Mouse (Mus musculus) lung, postnatal 4 days (tissue): Measurements from ENCODE around the gene Rftn1.
"Not testable (repeated sequence)": the region's sequence is repeated elsewhere in the genome, so short reads cannot be mapped to it uniquely, and the experiment has no call there.

Experiments
- DNase-seq, 2 experiments: peaks; one replicate each; pipeline ENCODE4 v3.0.0; 2021

Rftn1 gene

DNA sequence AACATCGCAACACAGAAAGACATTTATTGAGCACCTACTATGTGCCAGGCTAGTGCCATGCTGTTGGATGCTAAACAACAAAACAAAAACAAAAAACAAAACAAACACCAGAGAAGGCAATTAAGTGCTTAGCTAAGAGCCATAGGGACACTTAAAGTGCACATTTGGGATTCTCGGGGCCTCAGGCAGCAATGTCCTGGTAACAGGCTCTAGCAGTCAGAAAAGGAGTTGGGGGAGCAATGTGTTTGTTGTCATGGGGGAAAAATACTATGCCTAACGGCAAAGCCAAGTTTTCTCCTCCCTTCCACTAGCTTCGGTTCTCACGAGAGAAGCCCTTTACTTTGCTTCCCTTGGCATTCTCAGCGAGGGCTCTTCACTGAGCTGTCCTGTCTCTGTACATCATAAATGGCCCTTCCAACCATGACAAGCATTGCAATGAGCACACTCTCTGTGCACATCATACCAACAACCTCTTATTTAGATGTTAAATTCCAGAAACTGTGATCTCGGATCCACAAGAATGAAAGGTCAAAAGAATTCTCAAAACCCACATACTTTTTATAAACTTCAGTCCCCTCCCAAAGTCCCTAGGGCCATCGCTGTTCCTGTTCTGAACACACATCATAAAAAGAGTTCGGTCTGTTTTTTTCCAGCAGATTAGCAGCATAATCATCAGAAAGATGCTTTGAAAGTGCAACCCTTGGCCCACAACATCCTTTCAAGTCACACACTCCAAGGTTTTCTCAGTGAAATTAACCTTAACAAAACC, 63.2 kb downstream of the Rftn1 start:
- peak in 1 of 2 experiments; percentile 9 for DNase-seq

DNA sequence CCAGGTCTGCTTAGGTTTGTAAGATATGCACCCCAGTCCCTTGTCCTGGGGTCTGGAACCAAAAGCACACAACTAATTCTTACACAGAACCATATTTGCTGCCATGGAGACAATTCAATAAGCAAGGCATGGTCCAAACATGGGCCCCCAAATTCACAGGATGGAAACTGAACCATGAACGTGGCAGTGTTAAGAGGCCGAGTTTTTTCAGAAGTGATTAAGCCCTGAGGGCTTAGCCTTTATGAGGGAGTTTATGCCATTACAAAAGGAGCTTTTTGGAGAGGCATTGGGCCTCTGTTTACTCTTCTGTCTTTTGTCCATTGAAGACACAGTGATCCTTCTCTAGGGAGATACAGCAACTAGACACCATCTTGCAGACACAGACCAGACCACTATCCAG, 63.9 kb downstream of the Rftn1 start:
- DNase-seq = no peak

DNA sequence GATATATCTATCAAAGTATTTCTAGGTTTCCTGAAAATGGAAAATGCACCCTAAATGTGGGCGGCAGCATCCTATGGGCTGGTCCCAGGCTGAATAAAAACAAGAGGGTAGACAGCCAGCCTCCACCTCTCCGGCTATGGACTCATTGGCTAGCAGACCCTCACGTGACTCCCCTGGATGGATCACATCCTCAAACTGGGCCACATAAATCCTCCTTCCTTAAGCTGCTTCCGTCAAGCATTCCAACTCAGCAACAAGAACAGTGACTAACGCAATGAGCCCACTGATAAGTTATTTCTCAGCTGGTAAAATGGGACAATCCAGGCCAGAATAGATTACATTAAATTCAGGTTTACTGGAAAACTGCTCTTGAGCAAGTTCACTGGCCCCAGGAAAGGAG, 64.6 kb downstream of the Rftn1 start:
- peak in 1 of 2 experiments; percentile 11 for DNase-seq

DNA sequence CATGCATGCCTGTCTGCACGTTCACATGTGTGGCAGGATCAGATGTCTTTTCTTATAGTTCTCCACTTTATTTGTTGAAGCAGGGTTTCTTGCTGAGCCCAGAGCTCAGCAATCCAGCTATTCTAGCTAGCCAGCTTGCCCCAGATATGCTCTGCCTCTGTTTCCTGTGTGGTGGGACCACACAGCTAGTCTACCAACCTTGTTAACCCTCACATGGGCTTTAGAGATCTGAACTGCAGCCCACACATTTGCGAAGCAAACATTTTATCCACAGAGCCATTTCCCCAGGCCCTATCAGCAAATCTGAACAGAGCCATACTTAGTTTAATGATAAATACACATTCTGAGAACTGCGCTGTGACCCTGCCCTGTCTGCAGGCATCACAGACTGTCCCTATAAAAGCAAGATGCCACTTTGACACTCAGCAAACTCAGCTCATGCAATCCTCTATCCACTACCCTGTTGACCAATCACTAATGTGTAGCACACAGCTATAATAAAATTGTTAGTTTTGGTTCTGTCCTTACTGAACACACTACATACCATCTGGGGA, 65.2 kb downstream of the Rftn1 start:
- DNase-seq = peak in 1 of 2 experiments; percentile 10

DNA sequence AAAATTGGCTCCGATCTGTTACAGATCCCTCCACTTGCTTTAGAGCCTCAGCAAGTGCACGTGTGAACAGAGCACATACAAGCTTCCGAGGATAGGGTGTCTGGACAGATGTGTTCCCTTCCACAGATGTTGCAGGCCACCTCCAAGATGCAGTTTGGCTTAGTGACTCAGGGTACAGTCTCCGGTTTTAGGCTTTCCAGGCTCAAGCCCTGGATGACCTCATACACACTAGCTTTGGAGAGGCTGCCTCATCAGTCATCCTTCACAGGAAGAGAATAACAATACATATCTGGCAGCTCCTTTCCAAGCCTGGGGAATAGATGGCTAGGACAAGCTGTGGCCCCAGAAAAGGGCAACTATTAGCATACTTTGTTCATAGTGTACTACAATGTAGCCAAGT, 65.8 kb downstream of the Rftn1 start:
- DNase-seq = peak in 1 of 2 experiments; percentile 14

DNA sequence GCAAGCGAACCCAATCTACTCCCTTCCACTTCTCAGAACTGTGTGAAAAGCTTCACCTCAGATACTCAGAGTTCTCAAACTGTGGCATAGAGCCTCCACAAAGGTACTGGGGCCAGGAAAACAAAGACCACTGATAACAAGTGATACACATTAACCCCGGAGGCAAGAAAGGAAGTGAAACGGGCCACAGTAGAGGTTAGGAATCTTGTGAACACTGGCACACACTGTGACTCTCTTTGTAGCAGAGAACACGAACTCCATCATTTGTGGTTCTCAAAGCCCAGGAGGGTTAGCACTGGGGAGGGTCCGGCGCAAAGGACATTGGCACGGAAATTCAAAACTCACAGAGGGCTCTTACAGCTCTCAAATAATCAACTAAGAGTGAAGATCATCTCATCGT, 67.9 kb downstream of the Rftn1 start:
- no peak for DNase-seq

DNA sequence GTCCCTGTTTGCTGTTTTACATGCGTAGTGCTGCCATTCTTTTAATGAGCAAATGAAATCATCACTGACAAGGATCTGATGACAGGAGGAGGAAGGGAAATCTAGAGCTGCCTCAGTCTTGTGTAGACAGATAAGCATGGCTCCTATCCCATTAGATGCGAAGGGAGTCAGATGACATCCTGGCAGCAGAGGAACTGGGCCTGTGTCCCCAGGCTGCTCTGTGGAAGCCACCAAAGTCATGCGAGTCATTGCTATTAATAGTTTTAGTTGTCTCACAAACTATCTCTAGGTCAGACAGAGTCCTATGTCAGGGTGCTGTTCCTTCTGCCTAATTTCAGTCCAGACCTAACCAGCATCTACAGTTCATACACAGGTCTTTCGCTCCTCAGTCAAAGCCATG, 70.4 kb downstream of the Rftn1 start:
- no peak for DNase-seq

DNA sequence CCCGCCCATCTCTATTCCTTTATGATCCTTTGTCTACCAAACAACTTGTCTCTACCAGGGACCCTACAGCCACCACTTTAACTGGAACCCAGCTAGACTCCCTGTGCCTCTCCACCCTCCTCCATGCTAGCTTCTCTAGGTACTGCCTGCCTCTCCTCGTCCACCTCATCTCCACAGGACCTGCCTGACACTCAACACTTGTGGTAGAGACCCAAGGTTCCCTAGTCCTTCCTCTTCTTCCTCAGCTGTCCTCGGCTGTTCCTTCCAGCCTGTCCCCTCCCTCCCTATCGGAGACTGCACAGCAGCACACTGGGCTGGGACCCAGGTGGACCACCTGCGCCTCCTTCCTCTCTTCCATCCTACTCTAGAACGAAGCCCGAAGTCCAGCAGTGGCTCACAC, 73.0 kb downstream of the Rftn1 start:
- DNase-seq = no peak

DNA sequence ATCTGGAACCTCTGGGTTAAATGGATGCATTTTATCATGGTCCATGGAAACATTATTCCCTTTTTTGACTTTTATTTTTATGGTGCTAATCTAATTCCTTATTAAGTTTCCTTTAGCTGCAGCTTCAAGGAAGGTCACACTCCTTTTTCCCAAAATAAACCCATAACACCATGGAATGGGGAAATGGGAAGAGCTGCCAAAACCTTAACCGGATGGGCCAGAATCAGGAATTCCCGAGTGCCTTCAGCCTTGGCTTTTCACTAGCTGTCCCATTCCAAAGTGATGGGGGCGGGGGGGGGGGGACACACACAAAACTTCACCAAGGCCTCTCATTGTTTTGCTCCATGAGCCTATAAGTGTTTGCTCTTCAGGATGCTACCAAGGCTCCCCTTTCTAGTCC, 73.5 kb downstream of the Rftn1 start:
- DNase-seq = no peak

DNA sequence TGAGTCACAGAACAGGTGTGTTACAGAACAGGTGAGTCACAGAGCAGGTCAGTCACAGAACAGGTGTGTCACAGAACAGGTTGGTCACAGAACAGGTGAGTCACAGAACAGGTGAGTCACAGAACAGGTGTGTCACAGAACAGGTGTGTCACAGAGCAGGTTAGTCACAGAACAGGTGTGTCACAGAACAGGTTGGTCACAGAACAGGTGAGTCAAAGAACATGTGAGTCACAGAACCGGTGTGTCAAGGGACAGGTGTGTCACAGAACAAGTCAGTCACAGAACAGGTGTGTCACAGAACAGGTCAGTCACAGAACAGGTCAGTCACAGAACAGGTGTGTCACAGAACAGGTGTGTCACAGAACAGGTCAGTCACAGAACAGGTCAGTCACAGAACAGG, 74.1 kb downstream of the Rftn1 start:
- DNase-seq = not testable (repeated sequence)

DNA sequence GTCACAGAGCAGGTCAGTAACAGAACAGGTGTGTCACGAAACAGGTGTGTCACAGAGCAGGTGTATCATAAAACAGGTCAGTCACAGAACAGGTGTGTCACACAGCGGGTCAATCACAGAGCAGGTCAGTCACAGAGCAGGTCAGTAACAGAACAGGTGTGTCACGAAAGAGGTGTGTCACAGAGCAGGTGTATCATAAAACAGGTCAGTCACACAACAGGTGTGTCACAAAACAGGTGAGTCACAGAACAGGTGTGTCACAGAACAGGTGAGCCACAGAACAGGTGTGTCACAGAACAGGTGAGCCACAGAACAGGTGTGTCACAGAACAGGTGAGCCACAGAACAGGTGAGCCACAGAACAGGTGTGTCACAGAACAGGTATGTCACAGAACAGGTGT, 74.8 kb downstream of the Rftn1 start:
- not testable (repeated sequence) for DNase-seq

DNA sequence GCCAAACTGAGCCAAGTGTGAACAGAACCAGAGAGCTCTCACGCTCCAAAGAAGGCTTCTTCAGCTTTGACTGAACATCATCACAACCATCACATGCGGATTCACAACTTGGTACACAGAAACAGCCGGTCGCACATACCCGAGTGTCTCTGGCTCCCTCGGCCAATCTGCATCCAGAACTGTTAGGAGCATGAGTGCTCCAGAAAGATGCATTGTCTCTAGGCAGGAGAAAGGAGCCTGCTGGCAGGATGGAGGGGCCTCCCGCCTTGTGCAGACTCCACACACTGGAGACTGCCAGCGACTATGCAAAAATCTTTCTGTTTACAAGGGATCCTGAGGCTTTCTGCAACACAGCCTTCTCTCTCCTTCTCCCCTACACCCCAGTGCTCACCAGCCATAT, 75.8 kb downstream of the Rftn1 start:
- DNase-seq = no peak

DNA sequence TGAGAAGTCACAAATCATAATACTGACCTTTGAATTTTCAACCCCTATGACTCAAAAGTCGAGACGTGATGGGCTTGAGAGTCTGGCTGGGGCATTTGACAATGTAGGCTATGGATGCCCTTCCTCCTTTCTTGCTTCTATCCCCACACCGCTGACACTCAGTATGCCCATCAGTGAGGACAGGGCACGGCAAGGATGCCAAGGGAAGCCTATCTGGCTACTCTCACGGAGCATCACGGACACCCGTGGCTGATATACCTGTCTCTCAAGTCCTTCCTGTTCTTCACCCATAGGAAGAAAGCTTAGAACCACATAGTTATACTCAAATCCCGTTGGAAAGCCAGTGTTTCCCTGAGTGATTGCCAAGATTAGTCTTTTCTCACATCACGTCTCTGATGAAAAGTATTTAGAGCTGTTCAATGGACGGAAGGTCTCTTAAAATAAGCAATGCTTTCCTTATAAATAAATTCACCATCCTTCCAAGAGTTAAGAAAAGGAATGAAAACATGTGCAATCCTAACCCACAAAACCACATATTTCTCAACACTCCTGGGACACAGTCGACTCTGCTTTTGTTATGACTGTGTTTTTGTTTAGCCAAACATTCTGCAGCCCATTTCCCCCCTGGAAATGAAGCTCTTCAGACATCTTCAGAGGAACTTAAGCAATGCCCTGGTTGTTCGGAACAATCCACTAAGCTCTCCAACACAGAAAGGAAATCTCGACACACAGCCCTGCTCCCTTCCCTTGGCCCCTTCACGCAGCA, 79.6 kb downstream of the Rftn1 start:
- DNase-seq = peak in 1 of 2 experiments; percentile 41

DNA sequence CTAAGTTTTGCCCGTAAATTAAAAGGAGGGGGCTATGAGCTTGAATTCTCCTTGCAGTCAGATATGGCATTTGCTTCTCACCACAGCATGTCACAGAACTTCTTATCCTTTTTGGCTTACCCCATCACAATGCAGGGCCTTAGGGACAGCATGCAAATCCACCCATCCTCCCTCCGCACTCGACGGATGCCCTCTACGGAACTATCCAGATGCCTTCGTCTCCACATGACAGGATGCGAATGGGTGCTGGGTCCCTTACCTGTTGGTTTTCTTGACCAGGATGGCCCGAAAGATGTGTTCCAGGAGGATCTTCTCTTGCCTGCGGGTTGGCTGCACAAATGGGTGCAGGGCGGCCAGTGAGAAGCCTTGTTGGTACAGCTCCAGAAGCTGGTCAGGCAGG, 83.7 kb downstream of the Rftn1 start:
- DNase-seq = no peak

DNA sequence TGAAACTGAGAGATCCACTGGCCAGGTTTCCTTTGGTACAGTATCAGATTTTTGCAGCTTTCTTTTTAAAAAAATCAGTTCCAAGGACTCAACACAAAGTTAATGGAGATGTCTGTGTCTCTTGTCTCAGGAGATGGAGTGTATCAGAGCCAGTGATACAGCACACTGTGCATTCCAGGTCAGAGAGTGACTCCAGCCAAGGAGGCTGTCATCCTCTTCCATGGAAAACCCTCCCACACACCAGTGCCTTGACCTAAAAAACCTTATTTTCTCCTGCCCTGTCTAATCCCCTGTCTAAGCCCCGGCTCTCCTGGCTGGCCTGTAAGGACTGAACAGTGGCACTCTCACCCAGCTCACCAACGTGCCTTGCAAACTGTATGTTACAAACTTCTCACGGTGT, 86.3 kb downstream of the Rftn1 start:
- DNase-seq = no peak

DNA sequence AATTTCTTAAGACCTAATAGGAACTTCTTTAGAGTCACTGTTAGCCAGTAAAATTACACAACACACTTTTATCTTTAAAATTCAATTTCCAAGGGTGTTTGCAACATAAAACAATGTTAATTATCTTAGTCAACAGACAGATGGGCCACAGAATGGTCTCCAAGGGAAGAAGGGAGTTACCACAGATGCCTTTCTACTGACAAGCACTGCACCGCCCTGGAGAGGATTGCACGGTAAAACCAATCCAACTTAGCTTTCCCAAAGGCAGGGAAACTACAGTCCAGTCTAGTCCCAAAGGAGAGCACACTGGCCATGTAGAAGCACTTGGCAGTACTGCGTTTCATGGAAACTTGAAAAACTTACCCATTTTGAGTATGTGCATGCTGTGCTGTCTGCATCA, 89.1 kb downstream of the Rftn1 start:
- no peak for DNase-seq

DNA sequence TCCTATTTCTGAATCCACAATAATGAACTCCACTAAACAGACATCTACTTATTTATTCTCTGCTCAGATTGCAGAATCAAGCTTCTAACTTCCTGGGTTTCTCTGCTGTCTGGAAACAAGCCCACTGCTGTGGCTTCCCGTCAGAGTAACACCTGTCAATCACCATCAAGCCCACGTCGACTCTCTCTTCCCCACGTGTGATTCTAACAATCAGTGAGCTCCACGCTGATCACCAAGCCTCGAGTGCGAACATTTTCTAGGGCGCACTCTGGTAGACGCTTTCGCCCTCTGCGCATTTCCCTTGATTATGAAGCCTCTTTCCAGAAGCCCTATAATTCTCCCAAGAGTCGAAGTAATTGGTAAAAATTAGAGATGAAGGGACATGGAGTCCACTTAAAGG, 90.4 kb downstream of the Rftn1 start:
- DNase-seq = no peak

DNA sequence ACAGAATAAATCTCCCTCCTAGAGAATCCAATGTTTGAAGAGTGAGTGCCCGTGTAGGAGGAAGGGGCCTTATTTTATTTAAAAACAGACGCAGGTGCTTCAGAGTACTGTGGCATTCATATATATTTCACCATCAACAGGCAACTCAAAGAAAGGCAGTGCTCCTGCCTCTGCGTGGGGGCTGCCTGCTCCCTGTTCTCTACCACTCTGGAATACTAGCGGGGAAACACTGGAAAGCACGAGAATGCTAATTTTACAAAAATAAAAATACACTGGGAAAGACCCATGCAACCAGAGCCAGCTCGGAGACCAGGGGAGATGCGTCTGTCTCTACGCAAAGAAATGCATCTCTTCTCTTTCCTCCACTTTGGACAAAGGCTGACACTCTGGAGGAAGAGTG, 91.1 kb downstream of the Rftn1 start:
- DNase-seq = no peak

DNA sequence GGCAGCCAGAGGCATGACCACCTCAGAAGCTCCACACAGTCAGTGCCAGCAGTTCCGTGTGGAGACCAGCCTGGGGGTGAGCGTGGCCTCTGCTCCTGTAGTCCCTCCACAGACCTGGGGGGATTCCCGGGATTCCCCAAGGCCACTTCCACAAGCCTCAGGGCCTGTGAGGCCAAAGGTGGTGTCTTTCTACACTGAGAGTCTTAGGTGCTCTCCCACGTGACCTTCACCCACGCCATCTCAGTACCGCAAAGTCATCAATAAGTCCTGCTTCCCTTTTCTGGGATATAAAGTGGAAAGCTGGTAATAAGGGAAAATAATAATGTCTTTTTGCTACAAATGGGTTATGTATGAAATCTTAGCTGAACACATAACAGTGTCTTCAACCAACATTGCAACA, 92.2 kb downstream of the Rftn1 start:
- DNase-seq = no peak

DNA sequence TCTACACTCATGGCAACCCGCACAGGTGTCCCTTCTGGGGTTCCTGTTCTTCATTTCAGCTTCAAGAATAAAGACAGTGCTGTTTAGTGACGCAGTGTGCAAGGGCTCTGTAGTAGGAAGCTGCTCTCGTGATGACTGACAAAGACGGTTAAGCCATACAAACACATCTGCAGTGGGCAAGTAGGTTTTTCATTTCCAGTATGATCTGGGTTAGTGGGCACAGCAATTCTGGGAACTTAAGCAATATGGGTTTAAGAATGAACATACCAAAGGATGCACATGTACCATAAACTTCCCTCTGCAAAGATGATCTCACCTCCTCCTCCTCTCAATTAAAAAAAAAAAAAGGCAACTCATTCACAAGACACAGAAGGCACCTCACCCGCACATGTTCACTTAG, 92.6 kb downstream of the Rftn1 start:
- DNase-seq = no peak

DNA sequence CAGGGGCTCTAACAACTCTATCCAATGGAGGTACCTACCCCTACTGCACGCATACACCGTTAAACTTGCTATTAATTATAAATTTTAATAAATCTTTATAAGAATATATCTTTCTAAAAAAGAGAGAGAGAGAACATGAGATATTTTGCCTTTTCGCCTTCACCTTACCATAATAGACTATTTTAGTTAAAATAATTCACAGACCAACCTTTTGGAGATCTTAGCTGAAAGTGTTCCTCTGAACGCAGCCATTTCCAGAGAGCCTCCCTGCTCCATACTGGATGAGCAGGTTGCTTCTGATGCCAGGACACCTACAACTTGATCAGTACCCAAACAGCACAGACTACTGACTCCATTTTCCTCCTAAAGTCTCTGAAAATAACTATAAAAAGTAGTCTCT, 94.2 kb downstream of the Rftn1 start:
- DNase-seq = no peak

DNA sequence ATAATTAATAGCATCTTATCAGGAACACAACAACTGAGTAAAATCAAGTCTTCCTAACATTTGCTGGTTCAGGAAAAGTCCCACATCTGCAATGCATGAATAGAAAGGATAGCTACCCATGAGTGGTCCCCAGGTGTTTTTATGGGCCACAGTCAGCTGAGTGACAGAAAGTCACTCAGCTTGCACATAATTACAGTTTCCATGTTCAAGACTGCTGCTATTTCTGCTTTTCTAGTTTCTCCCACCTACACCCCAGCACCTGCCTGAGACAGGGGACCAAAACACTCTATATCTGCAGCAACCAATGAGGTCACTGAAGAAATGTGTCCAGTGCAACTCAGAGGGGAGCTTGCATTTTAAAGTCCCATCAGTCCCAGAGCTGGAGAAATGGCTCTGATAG, 95.9 kb downstream of the Rftn1 start:
- no peak for DNase-seq

DNA sequence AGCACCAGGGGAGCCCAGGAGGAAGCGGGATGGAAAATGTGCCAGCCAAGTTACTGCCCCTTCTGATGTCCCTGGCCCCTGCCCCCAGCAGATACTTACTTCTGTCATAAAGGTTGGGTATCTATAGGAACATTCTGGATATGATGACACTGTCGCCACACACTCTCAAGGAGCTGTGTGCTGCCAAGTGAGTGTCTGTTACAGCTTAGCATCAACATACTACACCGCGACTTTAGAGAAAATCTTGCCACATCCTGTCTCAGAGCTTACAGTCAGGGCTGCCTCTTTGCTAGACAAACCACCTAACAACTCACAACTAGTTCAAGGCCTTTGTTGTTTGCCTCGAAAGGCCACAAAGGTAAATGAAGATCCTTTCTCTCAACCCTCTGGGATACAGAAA, 96.4 kb downstream of the Rftn1 start:
- DNase-seq = no peak

DNA sequence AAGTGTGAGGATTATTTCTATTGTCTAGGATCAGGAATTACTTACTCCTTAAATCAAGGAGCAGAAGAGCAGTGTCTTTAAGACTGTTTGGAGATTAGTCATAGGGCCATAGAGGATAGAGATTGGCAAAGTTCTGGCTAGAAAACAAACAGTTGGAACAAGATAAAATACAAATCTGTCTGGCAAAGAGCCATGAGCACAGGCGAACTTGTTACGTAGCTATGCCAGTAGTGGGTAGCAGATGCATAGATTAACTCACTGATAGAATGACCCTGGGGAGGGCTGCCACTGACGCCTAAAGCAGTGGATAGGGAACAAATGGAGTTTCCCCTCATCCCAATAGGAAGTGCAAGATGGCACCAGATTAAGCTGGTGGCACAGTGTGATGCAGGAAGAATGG, 97.1 kb downstream of the Rftn1 start:
- no peak for DNase-seq
